Mouse (Mus musculus) liver, embryonic 14.5 days (tissue): ENCODE data around the gene Fgfr2.

Experiments used
- CTCF ChIP-seq: IDR thresholded peaks from 2 replicates; pipeline ENCODE4 v1.5.1; 2016; ENCODE audit warnings: antibody characterized with exemption, low read depth, control low read depth
- EP300 ChIP-seq: IDR thresholded peaks from 2 replicates; pipeline ENCODE4 v1.6.1; 2016; ENCODE audit warnings: antibody characterized with exemption, low read depth

- no peak for TF ChIP-seq CTCF
- no peak for TF ChIP-seq EP300
Observed at GRCm38 (mm10) chr7:132722401-132723370, 400.5 kb downstream of the Fgfr2 start.
